Mouse (Mus musculus): ENCODE data around the gene N4bp2.

- no peak for TF ChIP-seq GATA1 (IDR thresholded peaks at IDR 0.05; ENCODE audit: borderline replicate concordance, low read length)
- no peak for TF ChIP-seq FLI1 (IDR thresholded peaks at IDR 0.05; ENCODE audit: low read length)
These were observed 1.4 kb upstream of the N4bp2 start for GRCm38 (mm10) chr5:65761921-65762320.

All from megakaryocyte, embryonic 14.5 days (primary cell).